Mouse (Mus musculus) neural tube, embryonic 11.5 days (tissue): Measurements from ENCODE around the gene Ttbk1. TPM values are rescaled to one million over a fixed set of nuclear protein-coding genes. Genes with fewer than 3 reads are reported as not detected.

ENCODE experiments used
- ATAC-seq: fragments of 200-750 bp; cut with Nextera tagmentation; 2 replicates; pipeline ENCODE4 v1.8.0; 2017; ENCODE audit warnings: moderate number of reproducible peaks, mild to moderate bottlenecking, moderate TSS enrichment, moderate library complexity; ENCODE audit not compliant: insufficient read depth, low FRiP score, low TSS enrichment
- DNase-seq: peaks from one replicate; pipeline ENCODE4 v3.0.0-alpha.2; 2015; ENCODE audit warnings: low spot score
- H3K27ac ChIP-seq: fragments of 300-500 bp; sonication (generic); 2 replicates; pipeline ENCODE4 v1.5.1; 2014; ENCODE audit warnings: low read depth, mild to moderate bottlenecking, low read length
- H3K27me3 ChIP-seq: fragments of 300-500 bp; sonication (generic); 2 replicates; pipeline ENCODE4 v1.6.1; 2014; ENCODE audit warnings: mild to moderate bottlenecking, low read length, mixed read lengths; ENCODE audit not compliant: control insufficient read depth, insufficient read depth
- H3K36me3 ChIP-seq: fragments of 300-500 bp; sonication (generic); 2 replicates; pipeline ENCODE4 v1.6.1; 2014; ENCODE audit warnings: mild to moderate bottlenecking, low read length, moderate library complexity, mixed read lengths; ENCODE audit not compliant: control insufficient read depth, insufficient read depth
- H3K4me1 ChIP-seq: fragments of 300-500 bp; sonication (generic); 2 replicates; pipeline ENCODE4 v1.6.1; 2014; ENCODE audit warnings: low read length, mixed read lengths; ENCODE audit not compliant: control insufficient read depth, insufficient read depth
- H3K4me2 ChIP-seq: fragments of 300-500 bp; sonication (generic); 2 replicates; pipeline ENCODE4 v1.6.1; 2014; ENCODE audit warnings: low read depth, mild to moderate bottlenecking, moderate library complexity
- H3K4me3 ChIP-seq: fragments of 300-500 bp; sonication (generic); 2 replicates; pipeline ENCODE4 v1.5.1; 2014; ENCODE audit warnings: low read depth, low read length
- H3K9ac ChIP-seq: fragments of 300-500 bp; sonication (generic); 2 replicates; pipeline ENCODE4 v1.6.1; 2014; ENCODE audit warnings: mild to moderate bottlenecking, low read length
- H3K9me3 ChIP-seq: fragments of 300-500 bp; sonication (generic); 2 replicates; pipeline ENCODE4 v1.6.1; 2016; ENCODE audit warnings: low read length; ENCODE audit not compliant: control insufficient read depth
- WGBS: fragments of 180-500 bp; shearing (Covaris S2); extraction: QIAGEN DNeasy Blood & Tissue Kit; methylation state at CpG from one replicate; pipeline ENCODE4 v1.1.7; 2014; 5-methylcytosine and 5-hydroxymethylcytosine counted together
- polyA plus RNA-seq: library from polyadenylated mRNA; unstranded; fragments of >200 nt; fragmentation: Nextera tagmentation; extraction: Ambion mirVana; gene quantifications from 2 replicates; pipeline ENCODE4 v1.2.1, GENCODE M21; 2014

Gene Ttbk1
- polyA plus RNA-seq, 1 experiment from 2014 or later, result 3.1 TPM

DNA sequence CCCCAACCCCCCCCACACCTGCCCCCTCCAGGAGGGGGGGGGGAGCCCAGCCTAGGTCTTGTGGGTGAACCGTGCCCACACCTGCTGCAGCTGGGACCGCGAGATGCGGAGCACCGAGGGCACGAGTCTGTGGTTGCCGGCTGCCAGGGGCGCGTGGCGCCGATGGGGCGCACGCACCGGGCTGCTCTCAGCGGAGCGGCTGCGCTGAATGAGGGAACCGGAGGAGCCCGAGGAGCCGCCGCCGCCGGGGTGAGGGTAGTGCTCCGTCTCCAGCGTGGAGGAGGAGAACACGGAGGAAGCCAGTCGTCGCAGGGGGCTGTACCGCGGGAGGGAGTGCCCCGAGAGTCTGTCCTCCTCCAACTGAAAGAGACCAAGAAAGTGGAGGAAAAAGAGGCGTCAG lies 26.8 kb downstream of the Ttbk1 start:
- ATAC-seq (no peak), DNase-seq (no peak)
- Histone ChIP-seq H3K27me3 (peaks cover 31% of the 10 kb centered on the region), H3K4me2 (peak overlapping the region; percentile 13), H3K4me1 (peaks cover 1% of the 10 kb centered on the region; the same call in 1 of the 2 replicates), H3K36me3 (no peaks in the 10 kb centered on the region), H3K9ac (no peak overlapping the region), H3K27ac (no peak overlapping the region), H3K9me3 (no peaks in the 10 kb centered on the region), H3K4me3 (peak overlapping the region; percentile 21; the same call in 1 of the 2 replicates)
- WGBS, result 1% methylated on average over 32 of the region's 32 CpGs

DNA sequence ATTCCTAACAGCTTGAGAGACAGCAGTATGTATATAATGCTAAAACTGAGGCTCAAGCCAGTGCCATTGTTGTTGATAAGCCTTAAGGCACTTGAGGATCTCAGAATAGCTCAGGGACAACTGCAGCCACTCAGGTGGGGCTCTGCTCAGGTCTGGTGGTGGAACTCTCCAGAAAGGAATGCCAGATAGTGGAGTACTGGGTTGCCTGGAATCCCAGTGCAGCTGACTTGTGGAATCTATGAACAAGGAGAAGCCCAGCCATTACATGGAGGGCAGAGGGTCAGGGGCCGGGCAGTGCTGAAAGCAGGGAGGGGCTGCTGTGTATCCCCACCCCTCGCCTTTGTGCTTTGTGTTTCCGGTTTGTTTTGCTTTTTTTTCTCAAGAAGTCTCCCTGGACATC lies 29.0 kb downstream of the Ttbk1 start:
- H3K27ac ChIP-seq, result no peak overlapping the region
- no peak overlapping the region for H3K4me2 ChIP-seq
- ATAC-seq (no peak), DNase-seq (no peak)
- H3K4me1 ChIP-seq, result peaks cover 21% of the 10 kb centered on the region
- no peak overlapping the region for H3K4me3 ChIP-seq
- H3K27me3 ChIP-seq, result peaks cover 44% of the 10 kb centered on the region
- H3K9me3 ChIP-seq, result no peaks in the 10 kb centered on the region
- no peak overlapping the region for H3K9ac ChIP-seq
- 31% methylated on average over 3 of the region's 3 CpGs for WGBS
- H3K36me3 ChIP-seq, result no peaks in the 10 kb centered on the region

DNA sequence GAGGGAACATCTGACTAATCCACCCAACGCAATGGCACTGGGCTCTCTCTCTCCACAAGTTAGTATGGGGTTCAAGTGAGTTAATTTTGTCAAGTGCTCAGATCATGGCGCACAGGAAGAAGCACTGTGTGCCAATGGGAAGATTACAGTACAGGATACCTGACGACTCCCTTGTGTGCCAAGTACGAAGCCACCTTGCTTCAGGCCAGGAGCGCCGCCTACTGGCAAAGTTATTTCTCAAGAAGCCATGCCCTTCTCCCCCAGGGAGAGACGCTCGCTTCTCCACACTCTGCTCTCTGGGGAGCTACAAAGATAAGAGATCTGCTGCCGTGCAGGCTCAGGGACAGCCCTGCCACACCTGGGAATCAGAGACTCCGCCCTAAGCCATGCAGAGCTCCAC lies 29.7 kb downstream of the Ttbk1 start:
- peaks cover 49% of the 10 kb centered on the region for H3K27me3 ChIP-seq
- H3K27ac ChIP-seq, result no peak overlapping the region
- 14% methylated on average over 10 of the region's 10 CpGs for WGBS
- no peak overlapping the region for H3K4me3 ChIP-seq
- ATAC-seq, result no peak
- H3K9ac ChIP-seq, result no peak overlapping the region
- no peaks in the 10 kb centered on the region for H3K9me3 ChIP-seq
- H3K4me2 ChIP-seq, result no peak overlapping the region
- peaks cover 25% of the 10 kb centered on the region for H3K4me1 ChIP-seq
- H3K36me3 ChIP-seq, result no peaks in the 10 kb centered on the region
- DNase-seq, result no peak

DNA sequence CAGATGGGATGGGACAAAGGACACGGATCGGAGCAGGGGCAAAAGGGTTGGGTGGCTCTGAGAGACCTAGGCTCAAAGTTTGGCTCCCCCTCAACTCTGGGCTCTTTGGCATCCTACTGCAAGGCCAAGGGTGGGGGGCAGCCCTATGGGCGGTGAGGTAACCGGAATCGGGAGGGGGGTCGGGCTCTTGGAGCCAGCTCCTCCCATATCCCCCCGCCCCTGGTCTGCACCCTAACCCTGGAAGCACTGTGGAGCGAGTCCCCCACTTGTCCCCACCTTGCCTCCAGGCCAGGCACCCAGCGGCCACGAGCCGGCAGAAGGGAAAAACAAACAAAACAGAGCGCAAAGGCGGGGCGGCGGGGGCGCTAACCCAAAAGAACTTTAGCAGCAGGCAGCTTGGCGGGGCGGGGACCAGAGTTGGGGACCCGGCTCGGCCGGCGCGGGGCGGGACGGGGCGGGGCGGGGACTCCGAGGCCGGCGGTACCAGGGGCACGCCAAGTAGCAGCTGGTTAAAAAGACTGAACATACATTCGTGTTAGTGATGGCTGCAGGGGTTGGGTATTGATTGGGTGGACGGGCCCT lies 32.3 kb downstream of the Ttbk1 start:
- H3K9ac ChIP-seq, result peak overlapping the region; percentile 42
- H3K4me2 ChIP-seq, result peak overlapping the region; percentile 68
- H3K4me3 ChIP-seq, result peak overlapping the region; percentile 36
- peak; percentile 40; the same call in 1 of the 2 replicates for ATAC-seq
- H3K9me3 ChIP-seq, result no peaks in the 10 kb centered on the region
- H3K27ac ChIP-seq, result no peak overlapping the region
- H3K27me3 ChIP-seq, result peaks cover 37% of the 10 kb centered on the region
- peak; percentile 68 for DNase-seq
- H3K4me1 ChIP-seq, result peaks cover 27% of the 10 kb centered on the region
- WGBS, result 1% methylated on average over 33 of the region's 33 CpGs
- H3K36me3 ChIP-seq, result no peaks in the 10 kb centered on the region

DNA sequence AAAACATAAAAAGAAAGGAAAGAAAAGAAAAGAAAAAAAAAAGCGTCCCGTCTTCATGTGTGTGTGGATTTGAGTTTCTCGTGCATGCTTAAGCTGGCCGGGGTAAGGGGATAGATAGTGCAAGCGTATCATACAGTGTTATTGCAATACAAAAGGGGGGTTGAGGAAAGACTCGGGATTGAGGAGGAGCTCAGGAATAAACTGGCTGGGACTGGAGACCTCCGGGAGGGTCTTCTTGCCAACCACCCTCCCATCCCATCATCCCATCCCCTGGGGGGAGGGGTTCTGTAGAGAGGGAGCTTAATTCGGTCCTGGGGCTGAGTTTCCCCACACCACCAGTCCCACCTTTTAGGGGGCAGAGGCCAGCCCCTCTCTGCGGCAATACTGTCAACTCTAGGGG lies 32.9 kb downstream of the Ttbk1 start:
- Histone ChIP-seq H3K27me3 (peaks cover 31% of the 10 kb centered on the region), H3K4me3 (peak overlapping the region; percentile 36), H3K4me1 (peaks cover 27% of the 10 kb centered on the region), H3K27ac (no peak overlapping the region), H3K9ac (peak overlapping the region; percentile 42), H3K4me2 (peak overlapping the region; percentile 68), H3K36me3 (no peaks in the 10 kb centered on the region), H3K9me3 (no peaks in the 10 kb centered on the region)
- DNase-seq (no peak), ATAC-seq (peak; percentile 24; the same call in 1 of the 2 replicates)
- WGBS, result 3% methylated on average over 9 of the region's 9 CpGs

DNA sequence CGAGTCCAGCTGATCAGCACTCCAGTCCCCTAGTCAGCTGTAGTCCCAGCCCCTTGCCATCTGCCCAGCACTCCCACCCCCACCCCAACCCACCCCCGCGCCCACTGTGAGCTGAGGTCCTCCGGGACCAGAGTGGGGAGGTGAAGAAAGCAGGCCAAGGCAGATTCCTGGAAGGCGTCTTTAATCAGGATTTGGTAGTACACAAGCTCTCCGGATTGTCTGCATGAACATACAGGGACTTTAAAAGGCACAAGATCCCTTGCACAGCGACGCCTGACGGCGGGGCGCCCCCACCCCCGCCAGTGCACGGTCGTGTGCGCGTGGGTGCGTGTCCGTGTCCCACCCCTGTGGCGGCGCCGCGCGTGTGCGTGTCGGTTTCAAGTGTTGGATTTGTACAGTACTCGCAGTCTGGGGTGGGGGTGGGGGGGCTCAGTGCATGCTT lies 33.5 kb downstream of the Ttbk1 start:
- WGBS, result 1% methylated on average over 26 of the region's 26 CpGs
- no peaks in the 10 kb centered on the region for H3K9me3 ChIP-seq
- peak; percentile 28; the same call in 1 of the 2 replicates for ATAC-seq
- peak overlapping the region; percentile 45 for H3K9ac ChIP-seq
- no peaks in the 10 kb centered on the region for H3K36me3 ChIP-seq
- H3K4me2 ChIP-seq, result peak overlapping the region; percentile 68
- peak; percentile 38 for DNase-seq
- H3K4me1 ChIP-seq, result peaks cover 27% of the 10 kb centered on the region
- peaks cover 30% of the 10 kb centered on the region for H3K27me3 ChIP-seq
- peak overlapping the region; percentile 64; the same call in 1 of the 2 replicates for H3K27ac ChIP-seq
- H3K4me3 ChIP-seq, result peak overlapping the region; percentile 25

DNA sequence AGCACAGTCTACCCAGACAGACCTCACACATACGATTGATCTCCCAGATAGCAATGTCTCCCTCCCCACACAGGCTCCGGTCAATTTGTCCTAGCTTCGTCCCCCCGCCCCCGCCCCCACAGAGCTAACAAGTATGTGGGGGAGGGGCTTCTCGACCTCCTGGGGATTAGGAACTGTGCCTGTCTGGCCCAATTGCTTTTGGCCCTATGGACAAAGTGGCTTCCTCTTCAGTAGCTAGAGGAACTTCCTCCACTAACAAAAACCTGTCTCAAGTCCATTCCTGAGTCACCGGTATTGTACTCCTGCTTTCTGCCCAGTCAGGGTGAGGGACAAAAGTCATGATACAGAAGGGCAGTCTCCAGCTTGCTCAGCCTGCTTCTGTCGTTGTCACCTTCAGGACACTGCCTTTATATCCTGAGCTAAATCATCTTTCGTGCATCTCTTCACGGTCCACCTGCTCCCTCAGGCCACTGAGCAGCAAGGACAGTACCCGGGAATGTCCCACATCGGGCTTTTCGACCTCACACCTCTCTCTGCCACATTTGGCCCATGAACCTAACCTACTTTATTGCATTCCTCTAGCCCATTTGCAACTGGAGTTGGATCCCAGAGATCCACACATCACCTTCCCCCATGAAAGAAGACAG lies 34.0 kb downstream of the Ttbk1 start:
- H3K36me3 ChIP-seq, result no peaks in the 10 kb centered on the region
- DNase-seq, result no peak
- H3K4me1 ChIP-seq, result peaks cover 27% of the 10 kb centered on the region
- peak overlapping the region; percentile 68; the same call in 1 of the 2 replicates for H3K4me2 ChIP-seq
- ATAC-seq, result no peak
- no peak overlapping the region; the same call in 1 of the 2 replicates for H3K9ac ChIP-seq
- H3K9me3 ChIP-seq, result no peaks in the 10 kb centered on the region
- no peak overlapping the region; the same call in 1 of the 2 replicates for H3K27ac ChIP-seq
- peaks cover 30% of the 10 kb centered on the region for H3K27me3 ChIP-seq
- peak overlapping the region; percentile 25; the same call in 1 of the 2 replicates for H3K4me3 ChIP-seq
- 6% methylated on average over 13 of the region's 13 CpGs for WGBS

DNA sequence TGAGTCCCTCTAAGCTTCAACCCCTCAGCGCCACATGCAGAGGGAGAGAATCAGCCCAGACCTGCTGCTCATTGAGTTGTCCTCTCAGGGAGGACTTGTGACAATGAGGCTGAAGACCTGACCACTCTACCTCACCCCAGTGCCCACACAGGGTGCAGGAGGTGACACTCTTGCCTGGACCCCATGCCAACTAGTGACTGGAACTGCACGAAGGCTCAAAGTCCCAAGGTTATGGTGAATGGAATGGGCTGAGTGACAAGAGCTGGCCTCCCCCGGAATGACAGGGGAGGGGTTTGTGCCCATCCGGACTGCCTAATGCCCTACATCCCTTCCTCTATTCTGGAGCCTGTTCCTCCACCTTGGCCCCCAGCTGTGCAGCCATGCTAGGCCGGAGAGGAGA lies 34.8 kb downstream of the Ttbk1 start:
- Histone ChIP-seq H3K9me3 (no peaks in the 10 kb centered on the region), H3K36me3 (no peaks in the 10 kb centered on the region), H3K27ac (no peak overlapping the region), H3K27me3 (peaks cover 30% of the 10 kb centered on the region), H3K4me2 (no peak overlapping the region), H3K9ac (no peak overlapping the region), H3K4me3 (no peak overlapping the region), H3K4me1 (peaks cover 27% of the 10 kb centered on the region)
- no peak for DNase-seq
- no peak for ATAC-seq
- WGBS, result 34% methylated on average over 5 of the region's 5 CpGs

DNA sequence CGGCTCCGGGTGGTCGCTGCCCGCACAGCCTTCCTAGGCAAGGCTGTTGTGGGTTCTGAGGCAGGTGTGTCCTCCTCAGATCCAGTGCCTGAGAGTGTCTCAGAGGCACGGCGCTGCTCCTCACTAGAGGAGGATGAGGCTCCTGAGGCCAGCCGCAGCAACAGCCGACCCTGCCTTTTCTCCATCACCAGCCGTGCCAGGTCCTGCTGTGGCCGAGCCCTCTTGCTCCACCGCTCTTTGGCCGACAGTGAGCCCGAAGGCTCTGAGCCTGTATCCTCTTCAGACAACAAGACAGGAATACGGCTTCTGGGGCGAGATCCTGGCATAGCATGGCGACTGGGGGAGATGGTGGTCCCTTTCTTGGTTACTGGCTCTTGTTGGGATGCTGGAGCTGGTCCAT lies 41.2 kb downstream of the Ttbk1 start:
- peaks cover 36% of the 10 kb centered on the region for H3K27me3 ChIP-seq
- no peak overlapping the region for H3K9ac ChIP-seq
- H3K27ac ChIP-seq, result no peak overlapping the region
- H3K9me3 ChIP-seq, result no peaks in the 10 kb centered on the region
- WGBS, result 93% methylated on average over 16 of the region's 16 CpGs
- H3K36me3 ChIP-seq, result no peaks in the 10 kb centered on the region
- no peak for ATAC-seq
- no peaks in the 10 kb centered on the region for H3K4me1 ChIP-seq
- H3K4me3 ChIP-seq, result no peak overlapping the region
- DNase-seq, result no peak
- no peak overlapping the region for H3K4me2 ChIP-seq
